Mouse (Mus musculus) olfactory bulb, adult 2 months (tissue): ENCODE measurements around the gene Atp8a1.

Source experiments
- CTCF ChIP-seq: fragments of 200-500 bp; IDR thresholded peaks from 2 replicates; pipeline ENCODE4 v1.5.1; 2012; ENCODE audit warnings: low read depth, mild to moderate bottlenecking, low read length, moderate library complexity; ENCODE audit not compliant: insufficient read depth
- POLR2A ChIP-seq: fragments of 200-500 bp; IDR thresholded peaks from 2 replicates; pipeline ENCODE4 v1.6.1; 2012; ENCODE audit warnings: mild to moderate bottlenecking, low read depth, low read length, moderate library complexity; ENCODE audit not compliant: insufficient read depth

GRCm38 (mm10) chr5:67871414-67871813 lies 24.2 kb upstream of the Atp8a1 start:
- TF ChIP-seq CTCF (no peak), POLR2A (no peak)
